9 mouse cellular contexts compared by ENCODE assay signal in the genomic region with DNA sequence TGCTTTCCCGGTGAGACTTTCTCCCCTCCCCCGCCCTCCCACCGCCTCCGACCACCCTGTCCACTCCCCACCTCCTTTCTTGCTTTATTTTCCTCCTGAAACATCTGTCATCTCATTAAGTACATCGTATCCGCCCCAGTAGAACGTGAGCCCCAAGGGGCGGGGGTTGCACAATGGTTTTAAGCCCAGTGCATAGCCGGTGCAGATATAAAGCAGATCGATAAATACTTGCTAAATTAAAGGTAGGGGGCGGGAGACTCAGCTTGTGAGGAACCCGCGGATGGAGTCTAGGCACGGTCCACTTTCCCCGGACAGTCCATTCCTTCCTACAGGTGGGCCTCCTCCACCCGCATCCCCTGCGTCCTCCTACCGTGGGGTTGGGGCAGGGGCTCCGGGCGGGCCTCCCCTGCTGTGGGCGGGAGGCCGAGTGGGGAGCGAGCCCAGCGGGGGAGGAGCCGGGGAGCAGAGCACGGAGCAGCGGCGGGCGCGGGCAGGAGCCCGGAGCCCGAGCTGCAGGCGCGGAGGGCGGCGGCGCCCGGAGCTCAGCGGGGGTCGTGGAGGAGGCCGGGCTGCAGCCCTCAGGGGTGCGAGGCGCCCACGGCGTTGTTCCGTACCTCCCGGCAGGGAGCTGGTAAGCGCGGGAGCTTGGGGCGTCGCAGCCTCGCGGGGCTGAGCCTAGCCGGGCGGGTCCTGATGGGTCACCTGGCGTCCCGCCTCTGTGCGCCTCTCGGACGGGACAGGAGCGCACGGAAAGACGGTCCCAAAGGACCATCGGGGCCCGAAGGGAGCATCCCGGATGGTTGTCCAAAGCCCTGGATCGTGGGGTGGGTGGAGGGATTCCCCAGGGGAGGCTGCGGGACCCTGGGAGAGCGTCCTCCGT. TPM values are rescaled to one million over a fixed set of nuclear protein-coding genes. Genes with fewer than 3 reads are reported as not detected.
A peak's percentile ranks its signal among the peaks of the same experiment; 100 is the strongest.
DNase-seq lines count a peak whose midpoint lies in the region; ATAC-seq and TF ChIP-seq lines count a peak whose summit lies in the region.
"Had no signal": no experiment of that assay in that cellular context is flagged by ENCODE, and none has a peak within 500 bp of the region (broad histone marks: within the 10 kb centered on the region; RNA-seq: fewer than 3 reads in every experiment).

No protein-coding gene starts in this region.

- H3K9ac ChIP-seq in hindbrain, embryonic 15.5 days = peak overlapping the region; percentile 47

- H3K79me2 ChIP-seq in myocyte (ENCODE audit: control insufficient read depth, insufficient read depth) = no peaks in the 10 kb centered on the region

- H3K9me3 ChIP-seq in hindbrain, embryonic 15.5 days = no peaks in the 10 kb centered on the region

- H3K27me3 ChIP-seq in hindbrain, embryonic 15.5 days = peaks cover 41% of the 10 kb centered on the region
- H3K27me3 ChIP-seq in myocyte (ENCODE audit: control insufficient read depth, insufficient read depth, insufficient read length) = peaks cover 19% of the 10 kb centered on the region

- DNase-seq in cerebellum, postnatal 10 days = peak; percentile 13 to 24
- DNase-seq in cerebellum, adult 11-12 months = no peak
- DNase-seq in right cerebral cortex, postnatal 4 days = peak; percentile 19
- DNase-seq in right cerebral cortex, postnatal 36 days (ENCODE audit: low spot score in 2 of 2) = no peak
- no peak for DNase-seq in gastrocnemius, adult 8-10 months (ENCODE audit: low spot score in 2 of 2)
- DNase-seq in ovary, postnatal 14 days (ENCODE audit: low spot score) = no peak

- H3K4me2 ChIP-seq in hindbrain, embryonic 15.5 days = peak overlapping the region; percentile 98
- peak overlapping the region; percentile 61 for H3K4me2 ChIP-seq in myocyte (ENCODE audit: low read depth)

- H3K27ac ChIP-seq in hindbrain, embryonic 15.5 days (replicated peaks) = no peak overlapping the region

- peak overlapping the region; percentile 52 for H3K4me3 ChIP-seq in hindbrain, embryonic 15.5 days
- no peak overlapping the region for H3K4me3 ChIP-seq in myocyte

- peak; percentile 50 for ATAC-seq in hindbrain, embryonic 15.5 days (ENCODE audit: low FRiP score, low read depth)

- no peak for TF ChIP-seq POLR2A in myocyte (IDR thresholded peaks at IDR 0.05; ENCODE audit: insufficient read length, low read depth)

- H3K36me3 ChIP-seq in hindbrain, embryonic 15.5 days = no peaks in the 10 kb centered on the region
- H3K36me3 ChIP-seq in myocyte (ENCODE audit: control insufficient read depth, insufficient read depth) = no peaks in the 10 kb centered on the region

- no peak overlapping the region for H3ac ChIP-seq in myocyte (ENCODE audit: control insufficient read depth, insufficient read length)

- H3K4me1 ChIP-seq in hindbrain, embryonic 15.5 days (replicated peaks) = peaks cover 17% of the 10 kb centered on the region

- WGBS in hindbrain, embryonic 15.5 days = under 1% methylated on average over 60 of the region's 70 CpGs

TF ChIP-seq in myocyte, 11 proteins besides CTCF, POLR2A, EP300 and RAD21:
- no peak for TF ChIP-seq MAX (IDR thresholded peaks at IDR 0.05; ENCODE audit: low read depth)
- no peak for TF ChIP-seq MYOG (IDR thresholded peaks at IDR 0.05; ENCODE audit: control insufficient read depth in 1 of 3, insufficient read depth in 1 of 3, insufficient read length in 2 of 3, low read depth in 2 of 3)
- TF ChIP-seq POLR2AphosphoS2 (IDR thresholded peaks at IDR 0.05; ENCODE audit: insufficient read length, low read depth) = no peak
- no peak for TF ChIP-seq SRF (IDR thresholded peaks at IDR 0.05; ENCODE audit: control insufficient read depth, insufficient read length, low read depth)

RNA-seq across cellular contexts. Expression of gene Htr1d, which starts 1.0 kb away (rescaled TPM):
- 1.9 and 3.3 TPM in 2 replicates for polyA plus RNA-seq in hindbrain, embryonic 15.5 days (2015; fragmentation: Nextera tagmentation; extraction: Ambion mirVana)
- 0.11 TPM for polyA plus RNA-seq in myocyte (2012; fragmentation: generic; extraction: Trizol)
- not detected for total RNA-seq in gastrocnemius, adult 8-10 months (2022)
- total RNA-seq: CH12.LX had no signal

RNA-seq across cellular contexts. Expression of gene 6030445D17Rik, which starts 37.7 kb away (rescaled TPM):
- 0.33 and 0.51 TPM in 2 replicates for polyA plus RNA-seq in hindbrain, embryonic 15.5 days (2015; fragmentation: Nextera tagmentation; extraction: Ambion mirVana)
- 0.46 TPM for polyA plus RNA-seq in myocyte (2012; fragmentation: generic; extraction: Trizol)
- total RNA-seq in gastrocnemius, adult 8-10 months (2022) = under 1 TPM in 3 of 4 experiments, not detected in 1; 0.16 to 0.27 (median 0.27) TPM
- total RNA-seq: CH12.LX had no signal

RNA-seq across cellular contexts. Expression of gene Luzp1, which starts 45.2 kb away (rescaled TPM):
- 58.1 and 61.2 TPM in 2 replicates for polyA plus RNA-seq in hindbrain, embryonic 15.5 days (2015; fragmentation: Nextera tagmentation; extraction: Ambion mirVana)
- polyA plus RNA-seq in myocyte (2012; fragmentation: generic; extraction: Trizol) = 12.5 TPM
- total RNA-seq in gastrocnemius, adult 8-10 months (2022) = 10 to 100 TPM in 3 of 4 experiments, 1 to 10 TPM in 1; 8.6 to 15.2 (median 13.5) TPM

Comparison
In these comparisons a context has a peak if more than half of its experiments do, and no peak if none do; other contexts are left out.
1. DNase-seq: peak in cerebellum, postnatal 10 days (2 of 2) and right cerebral cortex, postnatal 4 days (single experiment); none in cerebellum, adult 11-12 months (single experiment), right cerebral cortex, postnatal 36 days (0 of 2), gastrocnemius, adult 8-10 months (0 of 2) and ovary, postnatal 14 days (single experiment).